Mouse (Mus musculus): ENCODE measurements around the gene Prkn. TPM values are rescaled to one million over a fixed set of nuclear protein-coding genes. Genes with fewer than 3 reads are reported as not detected.
A peak's percentile ranks its signal among the peaks of the same experiment; 100 is the strongest.

The Prkn gene
- polyA plus RNA-seq, 1 experiment from 2014 or later = 1.6 TPM

DNA sequence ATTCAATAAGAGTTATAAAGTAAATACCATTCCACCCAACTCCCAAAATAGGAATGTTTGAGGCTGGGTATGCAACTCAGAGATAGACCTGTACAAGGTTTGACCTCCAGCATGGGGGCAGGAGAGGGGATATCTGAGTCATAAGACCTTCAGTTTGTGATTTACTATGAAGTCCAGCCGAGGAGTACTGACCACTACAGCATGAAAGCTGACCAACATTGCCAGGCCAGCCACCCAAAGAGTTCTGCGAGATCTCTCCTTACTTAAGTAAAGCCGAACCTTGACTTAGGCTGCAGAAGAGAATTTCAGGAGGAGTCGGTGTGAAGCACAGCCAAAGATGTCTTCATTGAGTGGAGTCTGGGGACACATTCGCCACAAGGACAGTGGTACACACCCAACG, 1079.4 kb downstream of the Prkn start:
- H3K9ac ChIP-seq = no peak overlapping the region
- H3K4me2 ChIP-seq = no peak overlapping the region
- H3K27ac ChIP-seq = no peak overlapping the region
- no peak overlapping the region for H3K4me3 ChIP-seq
- H3K4me1 ChIP-seq = peaks cover 11% of the 10 kb centered on the region
- H3K9me3 ChIP-seq (replicated peaks) = no peaks in the 10 kb centered on the region
- WGBS = 90% methylated on average over 6 of the region's 6 CpGs
- H3K27me3 ChIP-seq = no peaks in the 10 kb centered on the region
- H3K36me3 ChIP-seq (ENCODE audit: poor library complexity, severe bottlenecking) = no peaks in the 10 kb centered on the region
- ATAC-seq = no peak

DNA sequence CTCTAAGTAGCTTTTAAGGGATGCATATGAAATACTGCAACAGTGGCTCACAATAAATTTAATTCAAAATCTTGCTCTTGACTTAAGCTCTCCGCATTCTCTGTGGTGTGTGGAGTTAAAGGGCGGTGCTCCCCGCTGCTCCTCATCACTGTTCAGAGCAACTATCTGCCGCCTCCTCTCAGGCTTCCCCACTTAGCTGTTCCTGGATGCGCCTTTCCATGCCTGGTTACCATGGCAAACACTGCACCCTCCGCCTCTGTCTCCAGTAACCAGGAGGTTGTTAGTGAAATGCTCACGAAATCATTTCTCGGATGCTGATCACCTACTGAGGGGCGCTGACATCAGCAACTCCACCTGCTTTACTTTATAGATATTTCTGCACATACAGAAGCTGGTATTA, 1080.8 kb downstream of the Prkn start:
- no peak overlapping the region for H3K4me2 ChIP-seq
- H3K27me3 ChIP-seq = no peaks in the 10 kb centered on the region
- H3K9ac ChIP-seq = no peak overlapping the region
- peaks cover 13% of the 10 kb centered on the region for H3K4me1 ChIP-seq
- WGBS = 70% methylated on average over 9 of the region's 9 CpGs
- no peaks in the 10 kb centered on the region for H3K36me3 ChIP-seq (ENCODE audit: poor library complexity, severe bottlenecking)
- H3K9me3 ChIP-seq (replicated peaks) = no peaks in the 10 kb centered on the region
- no peak overlapping the region for H3K27ac ChIP-seq
- H3K4me3 ChIP-seq = no peak overlapping the region
- ATAC-seq = no peak

DNA sequence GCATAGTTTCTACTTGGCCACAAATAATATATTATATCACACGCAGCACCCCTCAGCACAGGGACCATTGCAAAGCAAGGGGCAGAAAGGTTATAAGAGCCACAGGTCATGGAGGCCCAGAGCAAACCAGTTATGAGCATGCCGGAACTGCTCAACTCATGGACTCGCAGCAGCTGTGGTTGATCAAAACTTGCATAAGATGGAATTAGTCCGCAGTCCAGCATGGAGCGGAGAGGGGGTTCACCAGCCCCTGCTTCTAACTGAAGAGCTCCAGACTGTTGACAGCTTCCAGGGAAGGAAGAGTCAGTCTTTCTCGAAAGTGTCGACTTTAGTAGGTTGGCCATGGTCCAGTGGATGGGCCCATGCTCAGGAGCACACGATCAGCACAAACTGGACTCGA, 1083.8 kb downstream of the Prkn start:
- H3K4me2 ChIP-seq = no peak overlapping the region
- peaks cover 20% of the 10 kb centered on the region for H3K4me1 ChIP-seq
- no peaks in the 10 kb centered on the region for H3K9me3 ChIP-seq (replicated peaks)
- no peak overlapping the region for H3K4me3 ChIP-seq
- no peak overlapping the region for H3K9ac ChIP-seq
- 95% methylated on average over 9 of the region's 9 CpGs for WGBS
- H3K27ac ChIP-seq = no peak overlapping the region
- no peak for ATAC-seq
- H3K27me3 ChIP-seq = no peaks in the 10 kb centered on the region
- no peaks in the 10 kb centered on the region for H3K36me3 ChIP-seq (ENCODE audit: poor library complexity, severe bottlenecking)

DNA sequence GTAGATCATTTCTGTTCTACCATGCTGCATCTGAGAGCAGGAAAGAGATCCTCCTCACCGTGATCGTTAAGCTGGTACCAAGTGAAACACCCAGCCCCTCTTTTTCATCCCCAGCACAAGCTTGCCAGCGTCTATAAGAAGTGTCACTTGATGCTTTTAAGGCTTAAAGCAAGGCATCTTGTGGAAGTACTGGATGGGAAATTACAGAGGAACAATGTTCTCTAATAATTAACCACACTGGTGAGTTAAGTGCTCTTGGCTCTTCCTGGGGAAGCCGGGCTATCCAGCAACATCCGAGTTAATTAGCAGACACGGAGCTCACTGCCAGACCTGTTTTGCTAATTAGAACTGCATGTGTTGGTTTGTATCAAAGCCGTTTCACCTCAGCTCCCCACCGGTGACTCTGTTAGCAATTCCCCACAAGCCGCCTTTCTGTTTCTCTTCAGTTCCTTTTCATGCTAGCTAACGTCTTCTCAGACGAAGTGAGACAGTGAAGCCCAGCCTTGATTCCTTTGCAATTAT, 1086.7 kb downstream of the Prkn start:
- H3K9ac ChIP-seq = no peak overlapping the region
- WGBS = 10% methylated on average over 11 of the region's 11 CpGs
- H3K4me3 ChIP-seq = no peak overlapping the region
- no peaks in the 10 kb centered on the region for H3K36me3 ChIP-seq (ENCODE audit: poor library complexity, severe bottlenecking)
- ATAC-seq = peak; percentile 70; the same call in 1 of the 2 replicates
- H3K4me1 ChIP-seq = peaks cover 18% of the 10 kb centered on the region
- peak overlapping the region; percentile 31 for H3K27ac ChIP-seq
- H3K9me3 ChIP-seq (replicated peaks) = no peaks in the 10 kb centered on the region
- H3K4me2 ChIP-seq = peak overlapping the region; percentile 42
- no peaks in the 10 kb centered on the region for H3K27me3 ChIP-seq

DNA sequence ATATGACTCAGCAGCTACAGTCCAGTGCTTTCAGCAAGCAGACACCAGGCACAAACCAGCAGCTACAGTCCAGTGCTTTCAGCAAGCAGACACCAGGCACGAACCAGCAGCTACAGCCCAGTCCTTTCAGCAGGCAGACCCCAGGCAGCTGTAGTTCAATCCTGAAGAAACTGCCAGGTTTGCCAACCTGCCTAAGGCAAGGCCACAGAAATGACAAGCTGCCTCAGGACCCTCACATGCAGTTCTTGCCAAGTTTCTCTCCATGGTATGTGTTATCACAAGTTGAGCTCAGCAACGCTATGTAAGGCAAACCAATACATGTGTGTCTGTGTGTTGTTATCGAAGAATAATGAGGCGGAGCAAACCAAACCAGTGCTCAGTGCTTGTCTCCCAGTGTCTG, 1091.5 kb downstream of the Prkn start:
- no peak overlapping the region for H3K4me3 ChIP-seq
- H3K27ac ChIP-seq = no peak overlapping the region
- 90% methylated on average over 4 of the region's 4 CpGs for WGBS
- H3K9me3 ChIP-seq (replicated peaks) = no peaks in the 10 kb centered on the region
- no peak overlapping the region for H3K4me2 ChIP-seq
- peaks cover 16% of the 10 kb centered on the region for H3K4me1 ChIP-seq
- H3K27me3 ChIP-seq = no peaks in the 10 kb centered on the region
- no peak overlapping the region for H3K9ac ChIP-seq
- no peak for ATAC-seq
- no peaks in the 10 kb centered on the region for H3K36me3 ChIP-seq (ENCODE audit: poor library complexity, severe bottlenecking)

DNA sequence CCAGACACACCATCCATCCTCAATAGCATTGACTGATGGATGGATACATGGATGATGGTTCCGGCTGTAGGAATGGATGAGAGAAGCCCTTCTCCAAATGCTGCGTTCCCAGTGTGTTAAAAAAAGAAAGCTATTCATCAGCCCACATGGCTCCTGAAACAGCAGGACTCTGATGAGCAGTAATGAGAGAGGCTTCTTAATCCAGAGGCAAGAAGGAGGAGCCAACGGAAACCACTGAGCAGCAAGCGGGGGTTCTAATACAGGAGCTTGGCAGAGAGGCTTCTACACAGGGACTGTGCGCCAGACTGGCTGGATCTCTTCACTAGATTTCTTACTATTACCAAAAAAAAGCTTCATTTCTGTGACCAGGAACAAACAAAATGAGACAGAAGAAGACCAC, 1093.6 kb downstream of the Prkn start:
- 48% methylated on average over 5 of the region's 5 CpGs for WGBS
- H3K9me3 ChIP-seq (replicated peaks) = no peaks in the 10 kb centered on the region
- no peak overlapping the region for H3K27ac ChIP-seq
- no peaks in the 10 kb centered on the region for H3K27me3 ChIP-seq
- H3K9ac ChIP-seq = no peak overlapping the region
- H3K4me1 ChIP-seq = 0 out of 2 replicates have a peak, but pooled peaks cover 5% of the 10 kb centered on the region
- no peak for ATAC-seq
- no peaks in the 10 kb centered on the region for H3K36me3 ChIP-seq (ENCODE audit: poor library complexity, severe bottlenecking)
- H3K4me2 ChIP-seq = no peak overlapping the region
- no peak overlapping the region for H3K4me3 ChIP-seq

DNA sequence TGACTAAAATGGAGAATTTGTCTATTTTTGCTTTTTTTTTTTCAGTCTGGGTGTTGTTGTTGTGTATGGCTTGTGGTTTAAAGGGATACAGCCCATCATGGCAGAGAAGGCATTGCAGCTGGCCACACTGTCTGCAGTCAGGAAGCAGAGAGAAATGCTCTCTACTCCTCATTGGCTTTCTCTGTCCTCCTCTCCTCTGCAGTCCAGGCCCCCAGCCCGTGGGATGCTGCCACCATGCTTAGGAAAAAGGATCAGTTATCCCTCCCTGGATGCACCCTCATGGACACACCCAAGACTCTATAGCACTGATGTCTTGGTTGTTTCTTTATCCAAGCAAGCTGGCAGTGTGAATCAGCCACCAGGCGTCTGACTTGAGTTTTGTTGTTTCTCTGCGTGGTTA, 1107.3 kb downstream of the Prkn start:
- 85% methylated on average over 3 of the region's 3 CpGs for WGBS
- no peak overlapping the region for H3K4me3 ChIP-seq
- peaks cover 10% of the 10 kb centered on the region; the same call in 1 of the 2 replicates for H3K4me1 ChIP-seq
- H3K27me3 ChIP-seq = no peaks in the 10 kb centered on the region
- no peak overlapping the region for H3K9ac ChIP-seq
- H3K9me3 ChIP-seq (replicated peaks) = no peaks in the 10 kb centered on the region
- no peak for ATAC-seq
- no peaks in the 10 kb centered on the region for H3K36me3 ChIP-seq (ENCODE audit: poor library complexity, severe bottlenecking)
- no peak overlapping the region for H3K27ac ChIP-seq
- H3K4me2 ChIP-seq = no peak overlapping the region

DNA sequence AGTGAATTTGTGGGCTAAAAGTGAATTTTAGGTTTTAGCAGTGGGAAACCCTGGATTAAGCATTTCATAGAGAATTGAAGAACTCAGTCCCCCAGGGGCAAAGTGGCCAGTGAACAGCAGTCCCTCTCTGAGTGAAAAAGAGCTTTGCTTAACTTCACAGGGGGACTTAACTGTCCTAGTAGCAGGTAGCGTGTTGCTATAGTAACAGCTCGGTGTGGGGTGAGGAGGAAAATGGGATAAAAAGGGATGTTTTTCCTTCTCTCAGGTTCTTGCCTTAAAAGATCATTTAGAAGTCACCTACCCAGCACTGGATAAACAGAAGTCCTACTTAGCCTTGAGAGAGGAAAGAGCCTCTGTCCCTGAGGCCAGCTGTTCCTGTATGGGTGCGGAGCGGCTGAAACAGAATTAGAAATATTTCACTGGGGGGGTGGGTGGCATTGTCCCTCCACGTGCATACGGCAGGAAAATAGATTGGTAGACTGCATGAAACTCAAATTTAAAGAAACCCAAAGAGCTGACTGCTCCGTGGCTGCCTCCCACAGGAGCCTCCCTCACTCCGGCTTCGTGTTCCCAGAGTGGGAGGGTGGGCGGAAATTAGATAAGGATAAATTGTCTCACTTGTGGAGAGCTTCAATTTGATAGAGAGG, 1109.5 kb downstream of the Prkn start:
- no peak for ATAC-seq
- Histone ChIP-seq H3K4me2 (no peak overlapping the region), H3K27ac (no peak overlapping the region), H3K9me3 (replicated peaks) (no peaks in the 10 kb centered on the region), H3K27me3 (no peaks in the 10 kb centered on the region), H3K4me3 (no peak overlapping the region), H3K4me1 (peaks cover 10% of the 10 kb centered on the region; the same call in 1 of the 2 replicates), H3K36me3 (ENCODE audit: poor library complexity, severe bottlenecking) (no peaks in the 10 kb centered on the region), H3K9ac (no peak overlapping the region)
- whole genome bisulfite sequencing = 49% methylated on average over 10 of the region's 10 CpGs

DNA sequence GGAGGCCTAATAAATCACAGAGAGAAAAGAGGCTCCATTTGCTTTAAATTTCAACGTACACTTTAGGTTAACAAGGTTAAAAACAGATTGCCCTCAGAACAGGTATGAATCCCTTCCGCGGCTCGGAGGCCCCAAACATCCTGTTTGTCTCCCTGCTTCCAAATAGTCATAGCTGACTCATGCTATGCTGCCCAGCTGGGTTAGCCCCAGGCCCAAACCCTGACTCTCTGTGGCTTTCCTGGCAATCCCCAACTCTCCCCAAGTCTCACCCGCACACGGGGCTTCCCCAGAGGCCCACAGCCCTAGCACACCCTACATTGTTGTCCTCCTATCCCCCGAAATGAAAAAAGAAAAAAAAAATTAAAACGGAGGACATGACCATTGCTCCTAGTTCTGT, 1110.0 kb downstream of the Prkn start:
- no peak overlapping the region for H3K27ac ChIP-seq
- no peaks in the 10 kb centered on the region for H3K9me3 ChIP-seq (replicated peaks)
- H3K36me3 ChIP-seq (ENCODE audit: poor library complexity, severe bottlenecking) = no peaks in the 10 kb centered on the region
- no peak overlapping the region for H3K4me3 ChIP-seq
- peaks cover 10% of the 10 kb centered on the region; the same call in 1 of the 2 replicates for H3K4me1 ChIP-seq
- H3K27me3 ChIP-seq = no peaks in the 10 kb centered on the region
- no peak for ATAC-seq
- no peak overlapping the region for H3K4me2 ChIP-seq
- WGBS = 76% methylated on average over 8 of the region's 8 CpGs
- H3K9ac ChIP-seq = no peak overlapping the region

DNA sequence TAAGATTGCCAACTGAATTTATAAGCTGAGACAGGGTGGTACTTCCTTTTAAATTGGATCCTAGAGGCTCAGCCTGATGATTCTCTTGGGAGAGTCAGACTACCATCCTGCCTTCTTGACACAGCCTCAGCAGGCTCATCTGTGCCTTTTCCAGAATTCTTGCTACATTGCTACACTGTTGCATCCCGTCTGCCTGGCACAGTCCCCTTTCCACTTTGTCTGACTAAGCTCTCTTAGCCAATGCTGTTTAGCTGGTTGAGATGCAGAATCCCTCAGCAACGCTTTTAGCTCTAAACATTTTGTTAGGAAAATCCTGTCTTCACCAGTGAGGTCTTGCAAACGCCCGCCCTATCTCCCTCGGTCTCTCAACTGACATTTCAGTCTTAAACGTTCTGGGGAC, 1115.1 kb downstream of the Prkn start:
- Histone ChIP-seq H3K4me3 (no peak overlapping the region), H3K27me3 (no peaks in the 10 kb centered on the region), H3K36me3 (ENCODE audit: poor library complexity, severe bottlenecking) (no peaks in the 10 kb centered on the region), H3K9me3 (replicated peaks) (no peaks in the 10 kb centered on the region; the same call in 1 of the 2 replicates), H3K27ac (no peak overlapping the region), H3K4me2 (no peak overlapping the region), H3K4me1 (peaks cover 5% of the 10 kb centered on the region), H3K9ac (no peak overlapping the region)
- ATAC-seq = no peak
- WGBS = 86% methylated on average over 6 of the region's 6 CpGs

DNA sequence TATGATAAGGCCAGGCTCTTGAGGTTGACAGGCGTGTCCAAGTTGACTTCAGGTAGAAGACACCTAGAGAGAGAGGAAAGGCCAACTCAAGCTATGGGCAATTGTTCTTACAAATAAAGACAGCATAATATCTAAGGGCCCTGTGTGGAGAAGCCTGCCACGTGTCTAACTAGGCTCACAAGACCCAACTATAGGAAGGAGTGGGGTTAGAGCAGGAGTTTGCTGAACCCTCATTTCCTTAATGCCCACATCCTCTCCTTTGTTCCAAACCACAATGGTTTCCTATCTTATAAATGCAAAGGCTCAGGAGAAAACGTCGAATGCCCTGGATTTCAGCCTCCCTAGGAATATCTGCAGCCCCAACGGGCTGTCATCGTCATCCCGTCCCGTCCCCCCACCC, 1120.3 kb downstream of the Prkn start:
- H3K27me3 ChIP-seq = no peaks in the 10 kb centered on the region

DNA sequence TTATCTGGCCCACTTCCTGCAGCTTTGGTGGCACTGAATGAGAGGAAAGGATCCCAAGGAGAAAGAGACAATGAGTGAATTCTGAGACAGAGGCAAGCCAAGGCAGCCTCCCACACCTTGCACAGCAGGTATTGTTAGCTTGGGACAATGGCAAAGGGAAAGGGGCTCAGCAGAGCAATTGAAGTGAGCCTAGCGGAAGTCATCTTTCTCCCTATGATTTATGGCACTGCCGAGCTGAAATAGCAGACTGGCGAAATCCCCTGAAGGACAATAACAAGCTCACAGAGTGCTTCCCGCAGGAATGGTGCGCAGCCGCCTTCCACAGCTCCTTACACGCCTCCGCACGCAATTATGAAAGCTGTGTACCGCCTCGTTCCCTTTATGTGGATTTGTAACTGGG, 1122.6 kb downstream of the Prkn start:
- no peak overlapping the region for H3K4me3 ChIP-seq
- H3K36me3 ChIP-seq (ENCODE audit: poor library complexity, severe bottlenecking) = no peaks in the 10 kb centered on the region
- peak overlapping the region; percentile 41 for H3K27ac ChIP-seq
- WGBS = 29% methylated on average over 11 of the region's 11 CpGs
- H3K4me2 ChIP-seq = peak overlapping the region; percentile 16; the same call in 1 of the 2 replicates
- no peaks in the 10 kb centered on the region for H3K27me3 ChIP-seq
- 0 out of 2 replicates have a peak, but pooled peaks cover 3% of the 10 kb centered on the region for H3K4me1 ChIP-seq
- H3K9me3 ChIP-seq (replicated peaks) = no peaks in the 10 kb centered on the region; the same call in 1 of the 2 replicates
- ATAC-seq = no peak
- H3K9ac ChIP-seq = no peak overlapping the region

More for the DNA sequence above, 1120.3 kb downstream of the Prkn start:
- H3K9ac ChIP-seq = no peak overlapping the region
- no peak overlapping the region for H3K27ac ChIP-seq
- no peaks in the 10 kb centered on the region for H3K36me3 ChIP-seq (ENCODE audit: poor library complexity, severe bottlenecking)
- H3K4me3 ChIP-seq = no peak overlapping the region
- ATAC-seq = no peak
- H3K9me3 ChIP-seq (replicated peaks) = no peaks in the 10 kb centered on the region; the same call in 1 of the 2 replicates
- WGBS = 88% methylated on average over 8 of the region's 8 CpGs
- H3K4me2 ChIP-seq = no peak overlapping the region
- H3K4me1 ChIP-seq = peaks cover 8% of the 10 kb centered on the region

DNA sequence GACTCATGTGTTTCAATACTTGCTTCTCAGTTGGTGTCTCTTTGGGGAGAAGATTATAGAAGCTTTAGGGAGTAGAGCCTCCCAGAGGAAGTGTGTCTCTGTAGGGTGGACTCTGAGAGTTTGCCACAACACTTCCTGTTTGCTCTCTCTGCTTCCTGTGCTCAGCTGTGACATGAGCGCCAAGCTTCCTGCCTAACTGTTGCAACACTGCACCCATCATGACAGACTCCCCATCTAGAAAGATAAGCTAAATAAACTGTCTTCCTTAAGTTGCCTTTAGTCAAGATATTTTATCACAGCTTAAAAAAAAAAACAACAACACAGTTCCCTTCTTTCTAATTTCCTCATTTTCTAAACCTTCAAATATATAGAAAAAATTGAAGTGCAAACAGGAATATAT, 1130.0 kb downstream of the Prkn start:
- no peak for ATAC-seq
- Histone ChIP-seq H3K9ac (no peak overlapping the region), H3K4me1 (peaks cover 12% of the 10 kb centered on the region; the same call in 1 of the 2 replicates), H3K4me3 (no peak overlapping the region), H3K36me3 (ENCODE audit: poor library complexity, severe bottlenecking) (no peaks in the 10 kb centered on the region), H3K9me3 (replicated peaks) (no peaks in the 10 kb centered on the region), H3K27me3 (peaks cover 5% of the 10 kb centered on the region), H3K27ac (no peak overlapping the region), H3K4me2 (no peak overlapping the region)
- 78% methylated on average over 1 of the region's 1 CpGs for WGBS

All from forebrain, embryonic 13.5 days (tissue).